Comparison of ENCODE assay signal across 12 mouse cellular contexts in the genomic region with DNA sequence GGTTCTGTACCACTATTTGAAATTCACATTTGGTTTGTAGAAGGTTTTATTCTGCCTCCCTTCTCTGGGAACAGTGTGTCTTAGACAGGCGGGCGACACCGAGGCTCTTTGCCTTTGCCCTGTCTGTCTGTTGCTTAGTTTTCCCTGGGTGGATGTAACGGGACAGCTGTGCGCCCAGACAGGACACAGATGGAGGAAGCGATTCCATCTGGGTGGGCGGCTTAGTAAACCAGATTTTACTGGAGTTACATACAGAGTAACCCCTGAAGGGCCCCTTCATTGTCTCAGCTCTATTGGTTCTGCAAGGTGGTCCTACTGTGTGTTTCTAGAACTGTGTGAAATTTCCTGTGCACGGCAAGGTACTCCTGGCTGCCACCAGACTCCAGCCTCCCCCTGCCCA.
DNase-seq lines count a peak whose midpoint lies in the region; ATAC-seq and TF ChIP-seq lines count a peak whose summit lies in the region.
"Had no signal": no experiment of that assay in that cellular context is flagged by ENCODE, and none has a peak within 500 bp of the region (broad histone marks: within the 10 kb centered on the region; RNA-seq: fewer than 3 reads in every experiment).

No protein-coding gene starts in this region.

- no peak overlapping the region for H3K27ac ChIP-seq in heart, postnatal 0 days (ENCODE audit: low read depth)
- H3K27ac ChIP-seq in forebrain, embryonic 16.5 days (ENCODE audit: low read length): 0 out of 2 replicates have a peak overlapping the region, but pooled peaks have one; percentile 9
- no peak overlapping the region for H3K27ac ChIP-seq in heart, embryonic 11.5 days (ENCODE audit: low read depth, low read length)
- H3K27ac ChIP-seq: liver, embryonic 15.5 days had no signal

- no peak for TF ChIP-seq CTCF in heart, postnatal 0 days (IDR thresholded peaks at IDR 0.05; ENCODE audit: low read depth)

- no peak overlapping the region for H3K9ac ChIP-seq in heart, postnatal 0 days (replicated peaks; ENCODE audit: low read depth, low read length)
- no peak overlapping the region for H3K9ac ChIP-seq in forebrain, embryonic 16.5 days (replicated peaks; ENCODE audit: low read depth, low read length)
- H3K9ac ChIP-seq in heart, embryonic 11.5 days (ENCODE audit: low read depth, low read length): no peak overlapping the region
- H3K9ac ChIP-seq: liver, embryonic 15.5 days had no signal

- H3K4me3 ChIP-seq in heart, postnatal 0 days (ENCODE audit: low read depth, low read length): no peak overlapping the region
- no peak overlapping the region for H3K4me3 ChIP-seq in forebrain, embryonic 16.5 days (replicated peaks; ENCODE audit: low read length)
- no peak overlapping the region for H3K4me3 ChIP-seq in heart, embryonic 11.5 days (ENCODE audit: low read depth, low read length)
- H3K4me3 ChIP-seq: liver, embryonic 15.5 days had no signal

- H3K9me3 ChIP-seq in heart, postnatal 0 days (replicated peaks; ENCODE audit: control insufficient read depth, low read length): no peaks in the 10 kb centered on the region
- H3K9me3 ChIP-seq in forebrain, embryonic 16.5 days (ENCODE audit: control insufficient read depth, low read length): no peaks in the 10 kb centered on the region
- H3K9me3 ChIP-seq in heart, embryonic 11.5 days (replicated peaks; ENCODE audit: control insufficient read depth, low read length): no peaks in the 10 kb centered on the region
- H3K9me3 ChIP-seq: liver, embryonic 15.5 days had no signal

- WGBS in heart, postnatal 0 days: 82% methylated on average over 8 of the region's 8 CpGs
- WGBS in forebrain, embryonic 16.5 days: 56% methylated on average over 8 of the region's 8 CpGs
- WGBS in heart, embryonic 11.5 days (ENCODE audit: insufficient replicate concordance): 80% methylated on average over 8 of the region's 8 CpGs

- no peak for DNase-seq in heart, postnatal 0 days (ENCODE audit: low spot score)
- no peak for DNase-seq in heart, adult 8-10 months (ENCODE audit: low spot score)
- peak; percentile 42 for DNase-seq in lung, postnatal 10 days
- DNase-seq in lung, postnatal 25 days (ENCODE audit: low spot score): no peak
- DNase-seq: cerebellum, adult 9-11 months; thymus, adult 18-20 months had no signal

- H3K36me3 ChIP-seq in heart, postnatal 0 days (replicated peaks; ENCODE audit: control insufficient read depth, insufficient read depth, low read length): no peaks in the 10 kb centered on the region
- no peaks in the 10 kb centered on the region for H3K36me3 ChIP-seq in forebrain, embryonic 16.5 days (ENCODE audit: control insufficient read depth, insufficient read depth)
- no peaks in the 10 kb centered on the region for H3K36me3 ChIP-seq in heart, embryonic 11.5 days (ENCODE audit: control insufficient read depth, insufficient read depth, low read length)
- H3K36me3 ChIP-seq: liver, embryonic 15.5 days had no signal

- H3K4me1 ChIP-seq in heart, postnatal 0 days (ENCODE audit: control insufficient read depth, insufficient read depth): no peaks in the 10 kb centered on the region
- H3K4me1 ChIP-seq in forebrain, embryonic 16.5 days (replicated peaks; ENCODE audit: control insufficient read depth, insufficient read depth, low read length): peaks cover 4% of the 10 kb centered on the region
- H3K4me1 ChIP-seq in heart, embryonic 11.5 days (ENCODE audit: control insufficient read depth, insufficient read depth, low read length): no peaks in the 10 kb centered on the region
- H3K4me1 ChIP-seq: liver, embryonic 15.5 days had no signal

- TF ChIP-seq EP300 in heart, postnatal 0 days (IDR thresholded peaks at IDR 0.05; ENCODE audit: low read depth): 0 out of 2 replicates have a peak, but pooled peaks have one; percentile 34

- H3K4me2 ChIP-seq in heart, postnatal 0 days (ENCODE audit: low read depth, low read length): no peak overlapping the region
- no peak overlapping the region for H3K4me2 ChIP-seq in forebrain, embryonic 16.5 days (ENCODE audit: low read length)
- H3K4me2 ChIP-seq in heart, embryonic 11.5 days: no peak overlapping the region
- H3K4me2 ChIP-seq: liver, embryonic 15.5 days had no signal

- H3K27me3 ChIP-seq in heart, postnatal 0 days (ENCODE audit: control insufficient read depth, insufficient read depth, low read length): no peaks in the 10 kb centered on the region
- no peaks in the 10 kb centered on the region for H3K27me3 ChIP-seq in forebrain, embryonic 16.5 days (replicated peaks; ENCODE audit: control insufficient read depth, insufficient read depth, low read length)
- H3K27me3 ChIP-seq in heart, embryonic 11.5 days (ENCODE audit: control insufficient read depth, insufficient read depth, low read length): no peaks in the 10 kb centered on the region
- H3K27me3 ChIP-seq: CH12.LX; liver, embryonic 15.5 days had no signal

- peak; percentile 30 for ATAC-seq in heart, postnatal 0 days (ENCODE audit: insufficient read depth, low read depth)
- peak; percentile 65; the same call in 1 of the 2 replicates for ATAC-seq in forebrain, embryonic 16.5 days
- ATAC-seq in megakaryocyte progenitor cell, adult 5-6 weeks (replicated peaks; ENCODE audit: poor library complexity): 0 out of 2 replicates have a peak, but pooled peaks have one; percentile 20
- ATAC-seq in granulocyte monocyte progenitor cell, adult 5-6 weeks (replicated peaks; ENCODE audit: poor library complexity, severe bottlenecking): no peak
- ATAC-seq in heart, embryonic 11.5 days (replicated peaks; ENCODE audit: insufficient number of reproducible peaks, low FRiP score, low TSS enrichment): no peak

Comparison
In these comparisons a context has a peak if more than half of its experiments do, and no peak if none do; other contexts are left out.
1. ATAC-seq: peak in heart, postnatal 0 days (single experiment), forebrain, embryonic 16.5 days (single experiment) and megakaryocyte progenitor cell, adult 5-6 weeks (single experiment); none in granulocyte monocyte progenitor cell, adult 5-6 weeks (single experiment) and heart, embryonic 11.5 days (single experiment).